Mouse (Mus musculus) forebrain, embryonic 12.5 days (tissue): Measurements from ENCODE around the gene Dnmt3c. TPM values are rescaled to one million over a fixed set of nuclear protein-coding genes. Genes with fewer than 3 reads are reported as not detected.

ENCODE experiments used
- polyA plus RNA-seq: library from polyadenylated mRNA; unstranded; fragments of >200 nt; fragmentation: Nextera tagmentation; extraction: Ambion mirVana; gene quantifications from 2 replicates; pipeline ENCODE4 v1.2.1, GENCODE M21; 2016

Gene Dnmt3c
- polyA plus RNA-seq, 1 experiment from 2014 or later, result not detected

Other genes starting within 250 kb of the Dnmt3c start
- gene 4930404H24Rik, start 203.9 kb upstream of the Dnmt3c start, polyA plus RNA-seq, result not detected in 2 replicates
- gene Nol4l, start 166.7 kb upstream of the Dnmt3c start, polyA plus RNA-seq, result 31.4 and 34.5 TPM in 2 replicates
- gene Commd7, start 63.9 kb upstream of the Dnmt3c start, polyA plus RNA-seq, result 67.3 and 68.6 TPM in 2 replicates
- gene Dnmt3b, start 47.2 kb upstream of the Dnmt3c start, polyA plus RNA-seq, result 9.2 and 10.7 TPM in 2 replicates
- 385 and 409 TPM in 2 replicates for gene Mapre1, start 44.6 kb downstream of the Dnmt3c start, polyA plus RNA-seq
- not detected in 2 replicates for gene Efcab8, start 83.3 kb downstream of the Dnmt3c start, polyA plus RNA-seq
- not detected in 2 replicates for gene Sun5, start 174.4 kb downstream of the Dnmt3c start, polyA plus RNA-seq
- not detected in 2 replicates for gene Bpifb2, start 178.4 kb downstream of the Dnmt3c start, polyA plus RNA-seq
- not detected in 2 replicates for gene Bpifb6, start 203.7 kb downstream of the Dnmt3c start, polyA plus RNA-seq
- gene Bpifb3, start 221.6 kb downstream of the Dnmt3c start, polyA plus RNA-seq, result not detected in 2 replicates
- 0.13 TPM in 1 of 2 replicates, not detected in the other for gene Bpifb4, start 241.6 kb downstream of the Dnmt3c start, polyA plus RNA-seq